Mouse (Mus musculus): ENCODE measurements around the gene Snapin. TPM values are rescaled to one million over a fixed set of nuclear protein-coding genes. Genes with fewer than 3 reads are reported as not detected.

The Snapin gene
- polyA plus RNA-seq, 1 experiment, result 5.3 TPM

- TF ChIP-seq GATA1 (IDR thresholded peaks at IDR 0.05; ENCODE audit: borderline replicate concordance, low read length) (no peak), FLI1 (IDR thresholded peaks at IDR 0.05; ENCODE audit: low read length) (no peak)
- Histone ChIP-seq H3K4me3 (replicated peaks) (no peak overlapping the region), H3K36me3 (replicated peaks; ENCODE audit: low read length) (peaks cover 72% of the 10 kb centered on the region)
Observed at GRCm38 (mm10) chr3:90506362-90506761, 15.5 kb upstream of the Snapin start.

GRCm38 (mm10) chr3:90505216-90505615 is 14.4 kb upstream of the Snapin start:
- TF ChIP-seq FLI1 (IDR thresholded peaks at IDR 0.05; ENCODE audit: low read length) (no peak), GATA1 (IDR thresholded peaks at IDR 0.05; ENCODE audit: borderline replicate concordance, low read length) (no peak)
- Histone ChIP-seq H3K27me3 (replicated peaks) (no peaks in the 10 kb centered on the region), H3K9me3 (no peaks in the 10 kb centered on the region), H3K36me3 (replicated peaks; ENCODE audit: low read length) (peaks cover 75% of the 10 kb centered on the region), H3K4me1 (peaks cover 43% of the 10 kb centered on the region), H3K4me3 (replicated peaks) (no peak overlapping the region)

More at GRCm38 (mm10) chr3:90506362-90506761, 15.5 kb upstream of the Snapin start:
- Histone ChIP-seq H3K9me3 (no peaks in the 10 kb centered on the region), H3K27me3 (replicated peaks) (no peaks in the 10 kb centered on the region), H3K4me1 (peaks cover 49% of the 10 kb centered on the region)

GRCm38 (mm10) chr3:90503444-90503843 is 12.6 kb upstream of the Snapin start:
- TF ChIP-seq FLI1 (IDR thresholded peaks at IDR 0.05; ENCODE audit: low read length) (no peak), GATA1 (IDR thresholded peaks at IDR 0.05; ENCODE audit: borderline replicate concordance, low read length) (no peak)
- Histone ChIP-seq H3K27me3 (replicated peaks) (no peaks in the 10 kb centered on the region), H3K36me3 (replicated peaks; ENCODE audit: low read length) (peaks cover 85% of the 10 kb centered on the region), H3K4me3 (replicated peaks) (no peak overlapping the region), H3K4me1 (peaks cover 43% of the 10 kb centered on the region), H3K9me3 (no peaks in the 10 kb centered on the region)

GRCm38 (mm10) chr3:90497597-90497996 is 6.8 kb upstream of the Snapin start:
- Histone ChIP-seq H3K36me3 (replicated peaks; ENCODE audit: low read length) (peaks cover 82% of the 10 kb centered on the region), H3K9me3 (no peaks in the 10 kb centered on the region), H3K4me1 (peaks cover 10% of the 10 kb centered on the region), H3K27me3 (replicated peaks) (no peaks in the 10 kb centered on the region), H3K4me3 (replicated peaks) (no peak overlapping the region)
- no peak for TF ChIP-seq GATA1 (IDR thresholded peaks at IDR 0.05; ENCODE audit: borderline replicate concordance, low read length)
- TF ChIP-seq FLI1 (IDR thresholded peaks at IDR 0.05; ENCODE audit: low read length), result no peak

GRCm38 (mm10) chr3:90495850-90496525 is 5.2 kb upstream of the Snapin start:
- Histone ChIP-seq H3K4me1 (peaks cover 7% of the 10 kb centered on the region), H3K27me3 (replicated peaks) (no peaks in the 10 kb centered on the region), H3K36me3 (replicated peaks; ENCODE audit: low read length) (peaks cover 66% of the 10 kb centered on the region), H3K9me3 (no peaks in the 10 kb centered on the region), H3K4me3 (replicated peaks) (no peak overlapping the region)
- TF ChIP-seq GATA1 (IDR thresholded peaks at IDR 0.05; ENCODE audit: borderline replicate concordance, low read length) (no peak), FLI1 (IDR thresholded peaks at IDR 0.05; ENCODE audit: low read length) (no peak)

- no peak overlapping the region for H3K4me3 ChIP-seq (replicated peaks)
- H3K36me3 ChIP-seq (replicated peaks; ENCODE audit: low read length), result peaks cover 61% of the 10 kb centered on the region
- H3K27me3 ChIP-seq (replicated peaks), result no peaks in the 10 kb centered on the region
- no peaks in the 10 kb centered on the region for H3K9me3 ChIP-seq
- no peak for TF ChIP-seq GATA1 (IDR thresholded peaks at IDR 0.05; ENCODE audit: borderline replicate concordance, low read length)
- no peak for TF ChIP-seq FLI1 (IDR thresholded peaks at IDR 0.05; ENCODE audit: low read length)
- peaks cover 21% of the 10 kb centered on the region for H3K4me1 ChIP-seq
Observed at GRCm38 (mm10) chr3:90493831-90494540, 3.2 kb upstream of the Snapin start.

GRCm38 (mm10) chr3:90491350-90491749 is 517 bp upstream of the Snapin start:
- Histone ChIP-seq H3K4me3 (replicated peaks) (peak overlapping the region; percentile 67), H3K36me3 (replicated peaks; ENCODE audit: low read length) (peaks cover 61% of the 10 kb centered on the region), H3K27me3 (replicated peaks) (no peaks in the 10 kb centered on the region), H3K9me3 (no peaks in the 10 kb centered on the region), H3K4me1 (peaks cover 20% of the 10 kb centered on the region)
- no peak for TF ChIP-seq FLI1 (IDR thresholded peaks at IDR 0.05; ENCODE audit: low read length)
- TF ChIP-seq GATA1 (IDR thresholded peaks at IDR 0.05; ENCODE audit: borderline replicate concordance, low read length), result no peak

GRCm38 (mm10) chr3:90488576-90488975 is 2.3 kb downstream of the Snapin start:
- H3K27me3 ChIP-seq (replicated peaks), result no peaks in the 10 kb centered on the region
- H3K4me1 ChIP-seq, result peaks cover 20% of the 10 kb centered on the region
- H3K9me3 ChIP-seq, result no peaks in the 10 kb centered on the region
- TF ChIP-seq GATA1 (IDR thresholded peaks at IDR 0.05; ENCODE audit: borderline replicate concordance, low read length), result no peak
- TF ChIP-seq FLI1 (IDR thresholded peaks at IDR 0.05; ENCODE audit: low read length), result no peak
- H3K4me3 ChIP-seq (replicated peaks), result no peak overlapping the region
- peaks cover 60% of the 10 kb centered on the region for H3K36me3 ChIP-seq (replicated peaks; ENCODE audit: low read length)

- H3K36me3 ChIP-seq (replicated peaks; ENCODE audit: low read length), result peaks cover 74% of the 10 kb centered on the region
- H3K4me3 ChIP-seq (replicated peaks), result no peak overlapping the region
- no peaks in the 10 kb centered on the region for H3K9me3 ChIP-seq
- no peaks in the 10 kb centered on the region for H3K27me3 ChIP-seq (replicated peaks)
- peaks cover 20% of the 10 kb centered on the region for H3K4me1 ChIP-seq
- TF ChIP-seq GATA1 (IDR thresholded peaks at IDR 0.05; ENCODE audit: borderline replicate concordance, low read length) (no peak), FLI1 (IDR thresholded peaks at IDR 0.05; ENCODE audit: low read length) (no peak)
Observed at GRCm38 (mm10) chr3:90486998-90487397, 3.8 kb downstream of the Snapin start.

All from megakaryocyte, embryonic 14.5 days (primary cell).